Mouse (Mus musculus): ENCODE results near the gene BC048562. TPM values are rescaled to one million over a fixed set of nuclear protein-coding genes. Genes with fewer than 3 reads are reported as not detected.

The BC048562 gene
- polyA plus RNA-seq, 1 experiment: not detected

DNA sequence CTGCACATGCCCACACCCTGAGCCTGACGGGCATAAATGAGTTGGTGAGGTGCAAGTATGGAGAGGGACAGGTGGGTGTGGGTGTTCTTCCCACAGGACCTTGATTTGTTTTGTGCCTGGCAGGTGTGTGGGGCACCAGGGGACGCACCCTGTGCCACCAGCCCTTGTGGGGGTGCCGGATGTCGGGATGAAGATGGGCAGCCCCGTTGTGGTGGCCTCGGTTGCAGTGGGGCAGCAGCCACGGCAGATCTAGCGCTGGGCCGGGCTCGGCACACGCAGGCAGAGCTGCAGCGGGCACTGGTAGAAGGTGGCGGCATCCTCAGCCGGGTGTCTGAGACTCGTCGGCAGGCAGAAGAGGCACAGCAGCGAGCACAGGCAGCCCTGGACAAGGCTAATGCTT lies 52.1 kb downstream of the BC048562 start:
- Histone ChIP-seq H3K4me3 (ENCODE audit: control insufficient read depth, insufficient read depth, low read length) (no peak overlapping the region), H3K4me1 (replicated peaks; ENCODE audit: control insufficient read depth, insufficient read depth, low read length) (peaks cover 28% of the 10 kb centered on the region), H3K27me3 (ENCODE audit: control insufficient read depth, insufficient read depth, low read length) (no peaks in the 10 kb centered on the region), H3K27ac (ENCODE audit: control insufficient read depth, insufficient read depth, low read length) (no peak overlapping the region), H3K36me3 (ENCODE audit: control insufficient read depth, insufficient read depth, low read length) (peaks cover 9% of the 10 kb centered on the region)
- no peak for TF ChIP-seq POLR2A (IDR thresholded peaks at IDR 0.05; ENCODE audit: control insufficient read depth, extremely low read depth, insufficient read depth, low read length, poor library complexity)
- TF ChIP-seq CTCF (IDR thresholded peaks at IDR 0.05; ENCODE audit: borderline replicate concordance, control insufficient read depth, extremely low read depth, insufficient read depth, low read length, poor library complexity): no peak
- no peak for DNase-seq
- WGBS: 97% methylated on average over 17 of the region's 17 CpGs

DNA sequence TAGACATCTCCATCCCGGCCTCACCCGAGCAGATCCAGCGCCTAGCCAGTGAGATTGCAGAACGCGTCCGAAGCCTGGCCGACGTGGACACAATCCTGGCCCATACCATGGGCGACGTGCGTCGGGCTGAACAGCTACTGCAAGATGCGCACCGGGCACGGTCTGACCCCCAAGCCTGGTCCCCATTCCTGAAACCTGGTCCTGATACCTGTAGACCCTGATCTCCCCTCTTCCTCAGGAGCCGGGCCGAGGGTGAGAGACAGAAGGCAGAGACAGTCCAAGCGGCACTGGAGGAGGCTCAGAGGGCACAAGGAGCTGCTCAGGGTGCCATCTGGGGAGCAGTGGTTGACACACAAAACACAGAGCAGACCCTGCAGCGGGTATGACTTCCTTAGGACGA lies 52.9 kb downstream of the BC048562 start:
- H3K27me3 ChIP-seq (ENCODE audit: control insufficient read depth, insufficient read depth, low read length): no peaks in the 10 kb centered on the region
- peaks cover 28% of the 10 kb centered on the region for H3K4me1 ChIP-seq (replicated peaks; ENCODE audit: control insufficient read depth, insufficient read depth, low read length)
- peak overlapping the region; percentile 77 for H3K27ac ChIP-seq (ENCODE audit: control insufficient read depth, insufficient read depth, low read length)
- H3K4me3 ChIP-seq (ENCODE audit: control insufficient read depth, insufficient read depth, low read length): no peak overlapping the region
- TF ChIP-seq CTCF (IDR thresholded peaks at IDR 0.05; ENCODE audit: borderline replicate concordance, control insufficient read depth, extremely low read depth, insufficient read depth, low read length, poor library complexity) (no peak), POLR2A (IDR thresholded peaks at IDR 0.05; ENCODE audit: control insufficient read depth, extremely low read depth, insufficient read depth, low read length, poor library complexity) (no peak)
- H3K36me3 ChIP-seq (ENCODE audit: control insufficient read depth, insufficient read depth, low read length): peaks cover 17% of the 10 kb centered on the region
- 92% methylated on average over 20 of the region's 20 CpGs for WGBS
- DNase-seq: peak; percentile 16

DNA sequence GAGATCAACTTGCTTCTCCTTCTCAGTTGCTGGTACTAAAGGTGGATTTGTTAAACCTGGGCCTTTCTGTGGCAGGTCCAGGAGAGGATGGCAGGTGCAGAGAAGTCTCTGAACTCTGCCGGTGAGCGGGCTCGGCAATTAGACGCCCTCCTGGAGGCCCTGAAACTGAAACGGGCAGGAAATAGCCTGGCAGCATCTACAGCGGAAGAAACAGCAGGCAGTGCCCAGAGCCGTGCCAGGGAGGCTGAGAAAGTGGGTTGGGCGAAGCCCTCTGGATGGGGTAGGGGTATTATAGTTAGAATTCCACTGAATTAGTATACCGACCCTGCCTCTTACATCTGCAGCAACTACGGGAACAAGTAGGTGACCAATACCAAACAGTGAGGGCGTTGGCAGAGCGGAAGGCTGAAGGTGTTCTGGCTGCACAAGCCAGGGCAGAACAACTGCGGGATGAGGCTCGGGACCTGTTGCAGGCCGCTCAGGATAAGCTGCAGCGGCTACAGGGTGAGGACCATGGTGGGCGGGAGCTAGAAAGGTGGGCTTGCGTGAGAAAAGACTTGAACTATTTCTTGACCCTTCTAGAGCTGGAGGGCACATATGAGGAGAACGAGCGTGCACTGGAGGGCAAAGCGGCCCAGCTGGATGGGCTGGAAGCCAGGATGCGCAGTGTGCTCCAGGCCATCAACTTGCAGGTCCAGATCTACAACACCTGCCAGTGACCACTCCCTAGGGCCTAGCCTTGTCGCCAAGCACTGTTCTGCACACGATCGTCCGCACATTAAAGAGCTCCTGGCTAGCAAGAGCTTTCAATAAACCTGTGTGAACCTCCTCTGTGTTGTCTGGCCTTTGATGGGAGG lies 53.6 kb downstream of the BC048562 start:
- WGBS: 46% methylated on average over 26 of the region's 26 CpGs
- Histone ChIP-seq H3K27ac (ENCODE audit: control insufficient read depth, insufficient read depth, low read length) (peak overlapping the region; percentile 77), H3K36me3 (ENCODE audit: control insufficient read depth, insufficient read depth, low read length) (peaks cover 24% of the 10 kb centered on the region), H3K27me3 (ENCODE audit: control insufficient read depth, insufficient read depth, low read length) (no peaks in the 10 kb centered on the region), H3K4me3 (ENCODE audit: control insufficient read depth, insufficient read depth, low read length) (peak overlapping the region; percentile 86), H3K4me1 (replicated peaks; ENCODE audit: control insufficient read depth, insufficient read depth, low read length) (peaks cover 28% of the 10 kb centered on the region)
- DNase-seq: peak; percentile 24
- TF ChIP-seq POLR2A (IDR thresholded peaks at IDR 0.05; ENCODE audit: control insufficient read depth, extremely low read depth, insufficient read depth, low read length, poor library complexity) (0 out of 2 replicates have a peak, but pooled peaks have one; percentile 32), CTCF (IDR thresholded peaks at IDR 0.05; ENCODE audit: borderline replicate concordance, control insufficient read depth, extremely low read depth, insufficient read depth, low read length, poor library complexity) (no peak)

DNA sequence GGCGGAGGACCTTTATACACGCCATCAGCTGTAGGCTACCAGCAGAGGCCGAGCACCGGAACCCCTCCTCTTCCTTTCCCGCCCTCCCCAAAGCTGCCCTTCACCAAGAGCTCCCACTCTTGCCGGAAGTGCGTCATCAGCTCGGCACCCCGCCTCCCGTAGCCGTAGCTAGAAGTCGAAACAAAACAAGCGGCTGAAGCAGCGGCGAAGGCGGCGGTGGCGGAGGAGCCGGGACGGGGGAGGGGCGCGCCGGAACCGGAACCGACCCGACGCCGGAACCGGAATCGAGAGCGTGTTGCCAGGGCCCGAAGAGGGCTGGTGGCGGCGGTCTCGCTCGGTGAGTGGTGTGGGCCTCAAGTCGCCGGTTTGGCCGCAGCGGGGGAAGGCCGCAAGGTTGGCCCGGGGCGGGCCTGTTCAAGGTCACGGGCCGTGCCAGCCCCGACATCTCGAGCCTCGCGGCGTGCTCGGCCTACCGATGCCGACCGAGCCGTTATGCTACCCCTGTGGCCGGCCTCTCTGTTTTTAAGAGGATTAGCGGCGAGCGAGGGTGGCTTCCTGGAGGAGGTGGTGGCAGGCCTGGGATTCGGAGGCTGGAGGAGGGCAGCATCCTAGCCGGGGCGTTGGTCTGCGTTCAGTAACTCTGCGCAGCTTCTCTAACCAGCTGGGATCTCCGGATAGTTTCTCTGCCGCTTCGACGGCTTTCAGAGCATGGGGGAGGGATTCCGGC lies 54.4 kb downstream of the BC048562 start, which contains the start of gene Usp19:
Gene Usp19 (plus strand): TSS at position 44 of the 727 bp plus-strand sequence.
- under 1% methylated on average over 69 of the region's 69 CpGs for WGBS
- Histone ChIP-seq H3K27ac (ENCODE audit: control insufficient read depth, insufficient read depth, low read length) (peak within 1 kb of the TSS; percentile 77), H3K36me3 (ENCODE audit: control insufficient read depth, insufficient read depth, low read length) (peaks cover 32% of the 10 kb centered on the region), H3K4me3 (ENCODE audit: control insufficient read depth, insufficient read depth, low read length) (peak within 1 kb of the TSS; percentile 86), H3K27me3 (ENCODE audit: control insufficient read depth, insufficient read depth, low read length) (no peaks in the 10 kb centered on the region), H3K4me1 (replicated peaks; ENCODE audit: control insufficient read depth, insufficient read depth, low read length) (peaks cover 28% of the 10 kb centered on the region)
- DNase-seq: peak; percentile 94
- TF ChIP-seq POLR2A (IDR thresholded peaks at IDR 0.05; ENCODE audit: control insufficient read depth, extremely low read depth, insufficient read depth, low read length, poor library complexity) (peak; percentile 70), CTCF (IDR thresholded peaks at IDR 0.05; ENCODE audit: borderline replicate concordance, control insufficient read depth, extremely low read depth, insufficient read depth, low read length, poor library complexity) (no peak)

DNA sequence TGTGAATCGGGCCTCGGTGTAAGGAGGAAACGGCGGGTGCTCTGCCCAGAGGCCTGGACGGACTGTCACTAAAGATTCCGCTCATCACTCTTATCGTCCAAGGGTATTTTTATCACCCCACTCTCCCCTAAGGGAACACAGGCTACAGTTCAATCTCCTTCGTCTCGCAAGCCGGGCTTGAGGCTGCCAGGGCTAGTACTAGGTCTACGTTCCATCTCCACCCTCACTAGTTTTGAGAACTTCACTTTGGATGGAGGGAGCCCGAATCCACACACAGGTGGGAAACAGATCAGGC lies 55.0 kb downstream of the BC048562 start:
- no peaks in the 10 kb centered on the region for H3K27me3 ChIP-seq (ENCODE audit: control insufficient read depth, insufficient read depth, low read length)
- WGBS: under 1% methylated on average over 12 of the region's 12 CpGs
- H3K36me3 ChIP-seq (ENCODE audit: control insufficient read depth, insufficient read depth, low read length): peaks cover 37% of the 10 kb centered on the region
- TF ChIP-seq POLR2A (IDR thresholded peaks at IDR 0.05; ENCODE audit: control insufficient read depth, extremely low read depth, insufficient read depth, low read length, poor library complexity): no peak
- TF ChIP-seq CTCF (IDR thresholded peaks at IDR 0.05; ENCODE audit: borderline replicate concordance, control insufficient read depth, extremely low read depth, insufficient read depth, low read length, poor library complexity): no peak
- no peak for DNase-seq
- H3K4me3 ChIP-seq (ENCODE audit: control insufficient read depth, insufficient read depth, low read length): peak overlapping the region; percentile 86
- peaks cover 28% of the 10 kb centered on the region for H3K4me1 ChIP-seq (replicated peaks; ENCODE audit: control insufficient read depth, insufficient read depth, low read length)
- H3K27ac ChIP-seq (ENCODE audit: control insufficient read depth, insufficient read depth, low read length): peak overlapping the region; percentile 52

DNA sequence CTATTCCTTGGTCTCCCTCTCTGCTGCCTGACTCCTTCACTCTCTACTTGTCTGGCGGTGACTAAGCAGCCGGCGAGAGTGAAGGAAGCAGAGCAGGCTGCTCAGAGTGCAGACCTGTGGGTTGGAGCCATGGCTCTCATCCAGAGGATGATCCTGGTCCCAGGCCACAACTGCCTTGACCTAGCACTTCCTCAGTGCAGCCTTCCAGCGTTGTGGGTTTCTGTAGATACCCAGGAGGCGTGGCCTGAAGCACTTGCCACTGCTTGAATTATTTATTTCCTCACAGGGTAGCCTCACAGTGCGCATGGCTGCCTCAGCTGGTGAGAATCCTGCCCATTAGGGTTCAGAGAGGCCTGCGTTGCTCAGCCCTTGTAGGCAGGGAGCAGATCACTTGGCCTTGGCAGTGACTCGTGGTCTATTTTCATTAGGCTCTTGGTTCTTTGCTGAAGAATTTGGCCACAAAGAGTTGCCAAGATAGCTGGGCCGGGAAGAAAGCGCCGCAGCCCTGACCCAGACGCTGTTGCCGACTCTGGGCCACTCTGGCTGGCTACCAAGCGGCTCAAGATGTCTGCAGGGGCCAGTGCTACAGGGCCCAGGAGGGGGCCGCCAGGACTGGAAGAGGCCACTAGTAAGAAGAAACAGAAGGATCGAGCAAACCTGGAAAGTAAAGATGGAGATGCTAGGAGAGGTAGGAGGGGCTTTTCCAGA lies 55.9 kb downstream of the BC048562 start:
- Histone ChIP-seq H3K27ac (ENCODE audit: control insufficient read depth, insufficient read depth, low read length) (no peak overlapping the region), H3K27me3 (ENCODE audit: control insufficient read depth, insufficient read depth, low read length) (no peaks in the 10 kb centered on the region), H3K4me3 (ENCODE audit: control insufficient read depth, insufficient read depth, low read length) (peak overlapping the region; percentile 3; the same call in 1 of the 2 replicates), H3K4me1 (replicated peaks; ENCODE audit: control insufficient read depth, insufficient read depth, low read length) (peaks cover 28% of the 10 kb centered on the region), H3K36me3 (ENCODE audit: control insufficient read depth, insufficient read depth, low read length) (peaks cover 45% of the 10 kb centered on the region)
- TF ChIP-seq CTCF (IDR thresholded peaks at IDR 0.05; ENCODE audit: borderline replicate concordance, control insufficient read depth, extremely low read depth, insufficient read depth, low read length, poor library complexity) (no peak), POLR2A (IDR thresholded peaks at IDR 0.05; ENCODE audit: control insufficient read depth, extremely low read depth, insufficient read depth, low read length, poor library complexity) (no peak)
- WGBS: 56% methylated on average over 16 of the region's 16 CpGs
- no peak for DNase-seq

Measured in thymus, adult 2 months (tissue).